Mouse (Mus musculus) layer of hippocampus, adult 18-20 months (tissue): ENCODE measurements at regions not wholly inside any gene's neighbourhood (a gene's known extent, or its start where the extent isn't known, plus 50 kb on each side); places are given as distances from the start of the nearest gene placed in this dataset.

Source experiments
- microRNA-seq, 2 experiments: library from miRNA; unstranded; fragments of <30 nt; microRNA quantifications; one replicate each; pipeline ENCODE4 v1.2.0; 2021

Small RNA genes in the stretch of these regions (microRNA-seq; reads per million reads assigned to microRNA genes)
- gene Gm23694, result 0 reads per million in 2 experiments
- gene Gm24096, result 0 reads per million in 2 experiments
